Mouse (Mus musculus): ENCODE data around the gene 1700025G04Rik. TPM values are rescaled to one million over a fixed set of nuclear protein-coding genes. Genes with fewer than 3 reads are reported as not detected.
A peak's percentile ranks its signal among the peaks of the same experiment; 100 is the strongest.

1700025G04Rik gene
- polyA plus RNA-seq, 1 experiment from 2014 or later: 24.4 TPM

DNA sequence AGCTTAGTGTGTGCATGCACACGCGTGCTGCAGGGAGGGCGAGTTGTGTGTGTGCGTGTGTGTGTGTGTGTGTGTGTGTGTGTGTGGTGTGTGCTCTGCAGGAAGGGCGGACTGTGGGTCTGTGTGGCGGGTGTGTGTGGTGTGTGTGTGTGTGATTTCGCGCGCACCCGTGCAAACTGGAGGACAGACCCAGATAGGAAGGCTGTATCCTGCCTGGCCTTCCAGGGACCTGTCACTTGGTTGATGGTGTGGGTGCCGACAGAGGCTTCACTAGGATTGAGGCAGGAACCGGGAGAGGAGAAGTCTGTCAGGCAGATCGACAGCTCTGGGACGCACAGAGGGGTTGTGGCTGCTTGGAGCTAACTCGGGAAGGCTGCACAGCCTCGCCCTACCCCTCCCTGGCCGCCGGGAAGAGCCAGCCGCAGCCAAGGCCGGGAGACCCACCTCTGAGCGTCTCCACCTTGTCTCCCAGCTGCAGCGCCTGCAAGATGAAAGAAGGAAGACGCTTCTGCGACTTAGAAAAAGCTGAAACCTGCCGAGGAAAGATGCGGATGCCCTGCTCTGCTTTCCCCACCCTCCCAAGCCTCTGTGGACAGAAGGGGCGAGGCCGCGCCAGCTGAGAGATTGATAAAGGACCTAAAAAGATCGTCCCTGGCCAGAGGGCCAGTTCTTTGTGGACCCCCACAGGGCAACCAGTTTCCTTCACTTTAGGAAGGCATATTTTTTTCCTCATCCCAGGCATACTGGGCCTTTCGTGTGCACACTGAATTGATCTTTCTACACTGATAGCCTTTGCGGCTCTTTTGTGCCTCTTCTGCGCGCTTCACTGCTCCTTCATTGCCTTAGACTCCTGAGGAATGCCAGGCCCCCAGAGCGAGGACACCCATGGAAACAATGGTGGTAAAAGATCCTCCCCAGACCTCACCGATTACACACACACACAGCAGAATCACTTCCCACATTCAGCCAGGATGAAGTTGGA, 930 bp upstream of the 1700025G04Rik start:
- 2% methylated on average over 36 of the region's 36 CpGs for WGBS
- no peaks in the 10 kb centered on the region for H3K9me3 ChIP-seq (ENCODE audit: control insufficient read depth, low read length)
- H3K9ac ChIP-seq (ENCODE audit: low read depth, low read length): peak overlapping the region; percentile 83
- H3K27ac ChIP-seq (ENCODE audit: low read depth, low read length): peak overlapping the region; percentile 79; the same call in 1 of the 2 replicates
- H3K4me1 ChIP-seq (ENCODE audit: control insufficient read depth, insufficient read depth, low read length): peaks cover 11% of the 10 kb centered on the region; the same call in 1 of the 2 replicates
- H3K4me2 ChIP-seq (replicated peaks; ENCODE audit: low read depth, low read length): peak overlapping the region; percentile 87
- H3K4me3 ChIP-seq (ENCODE audit: low read length): peak overlapping the region; percentile 93
- ATAC-seq (ENCODE audit: low FRiP score, low TSS enrichment): peak; percentile 74
- H3K36me3 ChIP-seq (ENCODE audit: control insufficient read depth, insufficient read depth, low read length): no peaks in the 10 kb centered on the region
- H3K27me3 ChIP-seq (ENCODE audit: control insufficient read depth, insufficient read depth, low read length): no peaks in the 10 kb centered on the region

DNA sequence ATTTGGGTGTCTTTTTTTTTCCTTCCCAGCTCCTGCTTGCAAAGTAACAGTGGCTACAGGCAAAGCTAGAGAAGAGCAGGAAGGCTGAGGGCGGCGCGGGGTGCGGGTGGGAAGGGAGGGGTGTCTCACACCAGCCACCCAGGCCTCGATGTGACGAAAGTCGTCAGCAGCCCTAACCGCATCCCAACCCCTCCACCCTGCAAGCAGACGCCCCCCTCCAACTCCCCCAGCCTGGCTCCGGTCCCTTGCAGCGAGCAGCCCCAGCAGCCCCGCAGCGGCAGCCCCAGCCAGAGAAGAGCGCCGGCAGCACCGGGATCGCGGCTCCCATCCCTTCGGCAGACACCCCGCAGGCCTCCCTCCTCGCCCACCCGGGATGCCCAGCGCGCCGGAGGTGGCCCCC, 399 bp downstream of the 1700025G04Rik start:
- no peaks in the 10 kb centered on the region for H3K9me3 ChIP-seq (ENCODE audit: control insufficient read depth, low read length)
- peak overlapping the region; percentile 93 for H3K4me3 ChIP-seq (ENCODE audit: low read length)
- peak overlapping the region; percentile 79 for H3K27ac ChIP-seq (ENCODE audit: low read depth, low read length)
- WGBS: 2% methylated on average over 20 of the region's 25 CpGs
- H3K4me2 ChIP-seq (replicated peaks; ENCODE audit: low read depth, low read length): peak overlapping the region; percentile 87
- peaks cover 18% of the 10 kb centered on the region; the same call in 1 of the 2 replicates for H3K4me1 ChIP-seq (ENCODE audit: control insufficient read depth, insufficient read depth, low read length)
- ATAC-seq (ENCODE audit: low FRiP score, low TSS enrichment): peak; percentile 37
- H3K9ac ChIP-seq (ENCODE audit: low read depth, low read length): peak overlapping the region; percentile 83
- no peaks in the 10 kb centered on the region for H3K27me3 ChIP-seq (ENCODE audit: control insufficient read depth, insufficient read depth, low read length)
- H3K36me3 ChIP-seq (ENCODE audit: control insufficient read depth, insufficient read depth, low read length): no peaks in the 10 kb centered on the region

DNA sequence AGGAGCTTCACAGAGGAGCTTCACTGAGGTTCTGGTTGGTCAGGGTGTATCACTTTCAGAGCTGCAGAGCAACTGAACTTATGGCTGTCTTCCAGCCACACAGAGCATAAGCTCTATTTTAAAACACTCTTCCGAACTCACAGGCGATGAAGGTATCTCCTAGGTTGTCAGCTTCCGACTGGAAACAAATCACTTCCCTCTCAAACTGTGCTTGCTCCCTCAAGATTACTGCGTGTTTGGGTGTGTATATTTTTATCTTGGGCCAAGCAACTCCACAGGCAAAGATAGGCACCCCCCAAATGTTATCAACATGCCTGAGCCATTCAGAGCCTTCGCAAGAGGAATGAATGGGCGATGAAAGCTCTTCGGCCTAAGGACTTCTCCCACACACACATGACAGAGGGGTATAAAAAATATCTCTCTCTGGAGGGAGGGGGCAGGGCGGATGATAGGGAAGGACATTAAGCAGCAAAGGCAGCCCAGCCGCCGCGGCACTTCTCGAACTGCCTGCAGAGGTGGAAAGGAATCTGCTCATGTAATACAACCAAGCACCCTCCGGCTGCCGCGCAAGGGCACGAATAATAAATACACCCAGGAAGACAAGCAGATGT, 1.0 kb downstream of the 1700025G04Rik start:
- Histone ChIP-seq H3K27me3 (ENCODE audit: control insufficient read depth, insufficient read depth, low read length) (no peaks in the 10 kb centered on the region), H3K9ac (ENCODE audit: low read depth, low read length) (peak overlapping the region; percentile 83), H3K36me3 (ENCODE audit: control insufficient read depth, insufficient read depth, low read length) (no peaks in the 10 kb centered on the region), H3K4me1 (ENCODE audit: control insufficient read depth, insufficient read depth, low read length) (peaks cover 18% of the 10 kb centered on the region; the same call in 1 of the 2 replicates), H3K4me3 (ENCODE audit: low read length) (peak overlapping the region; percentile 93), H3K27ac (ENCODE audit: low read depth, low read length) (no peak overlapping the region; the same call in 1 of the 2 replicates), H3K4me2 (replicated peaks; ENCODE audit: low read depth, low read length) (peak overlapping the region; percentile 87), H3K9me3 (ENCODE audit: control insufficient read depth, low read length) (no peaks in the 10 kb centered on the region)
- ATAC-seq (ENCODE audit: low FRiP score, low TSS enrichment): no peak
- 2% methylated on average over 16 of the region's 16 CpGs for WGBS

DNA sequence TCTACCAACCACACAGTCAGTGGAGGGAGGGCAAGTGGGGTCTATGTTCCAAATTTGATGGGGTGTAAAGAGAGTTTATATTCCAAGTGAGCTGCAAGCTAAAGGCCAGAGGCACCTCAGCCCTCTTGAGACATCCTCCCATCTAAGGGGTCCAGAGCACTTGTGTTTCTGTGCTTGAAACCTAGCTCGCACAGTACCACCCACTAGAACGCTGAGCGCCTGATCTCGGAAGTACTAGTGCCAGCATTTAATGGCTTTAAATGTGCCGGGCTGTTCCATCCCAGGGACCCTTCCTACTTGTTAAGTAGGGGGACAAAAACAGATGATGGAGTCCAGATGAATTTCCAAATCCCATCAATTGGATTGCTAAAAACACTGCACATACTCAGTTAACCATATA, 1.9 kb downstream of the 1700025G04Rik start:
- H3K4me3 ChIP-seq (ENCODE audit: low read length): no peak overlapping the region
- peaks cover 18% of the 10 kb centered on the region; the same call in 1 of the 2 replicates for H3K4me1 ChIP-seq (ENCODE audit: control insufficient read depth, insufficient read depth, low read length)
- H3K27ac ChIP-seq (ENCODE audit: low read depth, low read length): no peak overlapping the region
- no peak overlapping the region for H3K9ac ChIP-seq (ENCODE audit: low read depth, low read length)
- ATAC-seq (ENCODE audit: low FRiP score, low TSS enrichment): no peak
- no peaks in the 10 kb centered on the region for H3K36me3 ChIP-seq (ENCODE audit: control insufficient read depth, insufficient read depth, low read length)
- WGBS: 60% methylated on average over 5 of the region's 5 CpGs
- no peaks in the 10 kb centered on the region for H3K27me3 ChIP-seq (ENCODE audit: control insufficient read depth, insufficient read depth, low read length)
- peak overlapping the region; percentile 87; the same call in 1 of the 2 replicates for H3K4me2 ChIP-seq (replicated peaks; ENCODE audit: low read depth, low read length)
- no peaks in the 10 kb centered on the region for H3K9me3 ChIP-seq (ENCODE audit: control insufficient read depth, low read length)

DNA sequence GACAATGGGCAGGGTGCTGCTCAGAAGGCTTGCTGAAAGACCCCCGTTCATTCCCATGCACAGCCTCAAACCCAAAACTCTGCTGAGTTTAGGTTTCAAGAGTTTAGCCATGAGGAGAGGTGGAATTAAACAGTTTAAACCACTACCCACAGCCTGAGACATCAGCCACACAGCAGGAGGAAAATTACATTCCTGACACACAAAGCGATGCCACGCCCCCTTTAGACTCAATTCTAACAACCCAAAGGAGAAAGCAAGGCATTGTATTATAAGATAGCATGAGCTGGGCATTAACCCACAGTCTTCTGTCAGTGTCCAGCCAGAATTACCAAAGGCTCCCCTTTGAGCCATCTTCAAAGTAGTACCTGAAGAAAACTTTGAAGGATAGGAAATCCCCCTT, 3.0 kb downstream of the 1700025G04Rik start:
- H3K27me3 ChIP-seq (ENCODE audit: control insufficient read depth, insufficient read depth, low read length): no peaks in the 10 kb centered on the region
- ATAC-seq (ENCODE audit: low FRiP score, low TSS enrichment): no peak
- no peaks in the 10 kb centered on the region for H3K9me3 ChIP-seq (ENCODE audit: control insufficient read depth, low read length)
- H3K27ac ChIP-seq (ENCODE audit: low read depth, low read length): no peak overlapping the region
- 83% methylated on average over 3 of the region's 3 CpGs for WGBS
- H3K9ac ChIP-seq (ENCODE audit: low read depth, low read length): no peak overlapping the region
- H3K4me3 ChIP-seq (ENCODE audit: low read length): no peak overlapping the region
- no peaks in the 10 kb centered on the region for H3K36me3 ChIP-seq (ENCODE audit: control insufficient read depth, insufficient read depth, low read length)
- no peak overlapping the region for H3K4me2 ChIP-seq (replicated peaks; ENCODE audit: low read depth, low read length)
- peaks cover 18% of the 10 kb centered on the region; the same call in 1 of the 2 replicates for H3K4me1 ChIP-seq (ENCODE audit: control insufficient read depth, insufficient read depth, low read length)

DNA sequence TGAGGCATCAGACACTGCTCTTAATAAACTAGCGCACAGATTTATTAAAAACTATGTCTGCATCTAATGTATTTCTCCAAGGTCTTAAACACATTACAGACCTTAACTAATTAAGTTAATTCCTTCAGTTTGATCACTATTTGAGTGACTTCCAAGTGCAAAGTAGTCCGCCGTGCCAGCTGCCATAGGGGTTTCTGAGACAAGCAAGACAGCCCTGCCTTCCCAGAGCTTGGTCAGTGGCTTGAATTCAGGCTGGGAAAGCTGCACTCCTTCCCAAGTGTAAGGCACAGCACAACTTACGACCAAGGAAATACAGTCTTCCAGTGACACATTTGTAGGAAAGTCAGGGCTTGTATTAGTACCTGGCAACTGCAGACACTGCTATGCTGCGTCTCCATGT, 4.4 kb downstream of the 1700025G04Rik start:
- Histone ChIP-seq H3K4me3 (ENCODE audit: low read length) (no peak overlapping the region), H3K36me3 (ENCODE audit: control insufficient read depth, insufficient read depth, low read length) (no peaks in the 10 kb centered on the region), H3K27me3 (ENCODE audit: control insufficient read depth, insufficient read depth, low read length) (no peaks in the 10 kb centered on the region), H3K4me2 (replicated peaks; ENCODE audit: low read depth, low read length) (no peak overlapping the region), H3K9me3 (ENCODE audit: control insufficient read depth, low read length) (no peaks in the 10 kb centered on the region), H3K4me1 (ENCODE audit: control insufficient read depth, insufficient read depth, low read length) (peaks cover 13% of the 10 kb centered on the region; the same call in 1 of the 2 replicates), H3K27ac (ENCODE audit: low read depth, low read length) (no peak overlapping the region), H3K9ac (ENCODE audit: low read depth, low read length) (no peak overlapping the region)
- 79% methylated on average over 5 of the region's 5 CpGs for WGBS
- ATAC-seq (ENCODE audit: low FRiP score, low TSS enrichment): no peak

DNA sequence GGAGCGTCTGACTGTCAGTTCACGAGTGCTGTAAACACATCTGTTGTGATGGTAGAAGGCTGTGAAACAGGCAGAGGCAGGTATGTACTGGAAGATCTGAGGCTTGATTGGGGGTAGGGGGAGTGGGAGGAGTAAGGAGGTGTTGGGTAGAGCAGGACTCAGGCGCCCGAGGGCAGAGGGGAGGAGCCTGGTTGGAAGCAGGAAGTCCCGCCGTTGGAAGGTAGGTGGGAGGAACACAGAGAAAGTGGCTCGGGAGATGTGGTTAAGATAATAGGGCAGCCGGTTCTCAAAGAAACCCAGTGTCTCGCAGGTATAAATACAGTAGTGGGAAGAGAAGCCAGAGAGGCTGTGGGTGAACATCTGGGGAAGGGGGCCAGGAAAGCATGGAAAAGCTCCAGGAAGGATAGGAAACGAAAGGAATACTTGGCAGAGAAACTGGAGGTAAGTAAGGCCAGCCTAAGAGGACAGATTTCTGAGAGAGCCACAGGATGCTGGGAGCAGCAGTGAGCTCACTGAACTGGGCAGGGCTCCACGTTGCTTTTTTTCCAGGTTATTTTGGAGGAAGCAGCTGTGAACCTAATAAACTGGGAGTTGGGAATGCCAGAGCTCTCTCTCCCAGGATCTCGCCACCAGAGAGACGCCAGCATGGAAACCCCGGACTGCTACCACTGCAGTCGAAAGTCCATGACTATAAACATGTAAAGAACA, 5.1 kb downstream of the 1700025G04Rik start:
- H3K27me3 ChIP-seq (ENCODE audit: control insufficient read depth, insufficient read depth, low read length): no peaks in the 10 kb centered on the region
- H3K4me3 ChIP-seq (ENCODE audit: low read length): peak overlapping the region; percentile 23
- peak; percentile 54; the same call in 1 of the 2 replicates for ATAC-seq (ENCODE audit: low FRiP score, low TSS enrichment)
- H3K9me3 ChIP-seq (ENCODE audit: control insufficient read depth, low read length): no peaks in the 10 kb centered on the region
- peak overlapping the region; percentile 5; the same call in 1 of the 2 replicates for H3K27ac ChIP-seq (ENCODE audit: low read depth, low read length)
- peak overlapping the region; percentile 39 for H3K4me2 ChIP-seq (replicated peaks; ENCODE audit: low read depth, low read length)
- H3K4me1 ChIP-seq (ENCODE audit: control insufficient read depth, insufficient read depth, low read length): peaks cover 13% of the 10 kb centered on the region; the same call in 1 of the 2 replicates
- H3K36me3 ChIP-seq (ENCODE audit: control insufficient read depth, insufficient read depth, low read length): no peaks in the 10 kb centered on the region
- no peak overlapping the region; the same call in 1 of the 2 replicates for H3K9ac ChIP-seq (ENCODE audit: low read depth, low read length)
- WGBS: 10% methylated on average over 15 of the region's 15 CpGs

DNA sequence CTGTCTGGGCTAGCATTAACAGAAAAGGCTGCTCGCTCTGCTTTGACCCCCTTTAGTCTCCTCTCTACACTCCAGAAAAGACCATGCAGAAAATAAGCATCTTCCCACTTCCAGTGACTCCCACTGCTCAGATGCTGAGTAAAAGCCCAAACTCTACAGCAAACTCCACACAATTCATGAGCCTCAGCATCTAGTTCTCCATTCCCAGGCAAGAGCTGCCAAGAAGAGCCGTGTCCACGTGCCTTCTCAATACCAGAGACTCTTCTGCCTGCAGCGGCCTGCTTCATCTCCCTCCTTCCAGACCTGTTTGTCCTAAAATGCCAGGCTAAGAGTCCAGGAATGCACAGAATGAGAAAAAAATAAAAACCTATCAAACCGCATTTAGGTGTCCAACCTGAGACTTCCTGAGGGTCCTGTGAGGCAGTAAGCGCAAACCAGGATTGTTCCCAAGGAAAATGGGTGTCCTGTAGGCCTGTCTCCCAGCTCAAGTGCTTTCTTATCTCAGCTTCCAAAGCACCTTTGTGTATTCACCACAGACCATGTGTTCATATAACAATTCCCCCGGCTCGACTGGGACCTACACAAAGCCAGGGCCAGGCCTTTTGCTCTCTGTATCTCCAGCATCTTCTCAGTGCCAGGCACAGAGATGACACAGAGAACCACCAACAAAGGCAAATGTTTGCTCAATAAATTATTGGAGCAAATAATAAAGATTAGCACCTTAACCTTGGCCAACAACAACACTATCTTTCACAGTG, 7.8 kb downstream of the 1700025G04Rik start:
- peaks cover 7% of the 10 kb centered on the region; the same call in 1 of the 2 replicates for H3K4me1 ChIP-seq (ENCODE audit: control insufficient read depth, insufficient read depth, low read length)
- no peak for ATAC-seq (ENCODE audit: low FRiP score, low TSS enrichment)
- no peaks in the 10 kb centered on the region for H3K9me3 ChIP-seq (ENCODE audit: control insufficient read depth, low read length)
- no peak overlapping the region for H3K4me3 ChIP-seq (ENCODE audit: low read length)
- H3K27ac ChIP-seq (ENCODE audit: low read depth, low read length): no peak overlapping the region
- no peaks in the 10 kb centered on the region for H3K27me3 ChIP-seq (ENCODE audit: control insufficient read depth, insufficient read depth, low read length)
- H3K4me2 ChIP-seq (replicated peaks; ENCODE audit: low read depth, low read length): no peak overlapping the region
- WGBS: 83% methylated on average over 8 of the region's 8 CpGs
- no peak overlapping the region for H3K9ac ChIP-seq (ENCODE audit: low read depth, low read length)
- H3K36me3 ChIP-seq (ENCODE audit: control insufficient read depth, insufficient read depth, low read length): no peaks in the 10 kb centered on the region

Data from kidney, embryonic 14.5 days (tissue).